Mouse (Mus musculus): ENCODE results near the gene Olfr157.
A peak's percentile ranks its signal among the peaks of the same experiment; 100 is the strongest.

The Olfr157 gene

DNA sequence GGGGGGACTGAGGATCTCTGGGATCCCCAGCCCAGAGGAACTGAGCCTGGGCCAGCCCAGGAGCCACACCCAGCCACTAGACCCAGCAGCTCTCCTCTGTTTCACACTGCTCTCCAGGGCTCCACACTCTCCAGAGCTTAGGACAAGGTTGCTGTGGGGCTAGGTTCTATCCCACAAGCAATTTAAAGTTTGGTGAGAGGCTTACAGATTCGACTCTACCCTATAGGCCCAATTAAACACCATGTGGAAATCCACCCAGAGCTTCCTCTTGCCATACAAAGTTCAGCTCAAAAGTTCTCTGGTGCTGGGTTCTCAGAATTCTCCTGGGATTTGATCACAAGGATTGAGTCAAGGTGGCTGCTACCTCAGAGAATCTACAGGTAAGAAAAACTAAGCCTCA is at the start of gene Olfr157:
Olfr157 (minus strand) TSS at position 101 of the 400 bp plus-strand sequence.
- DNase-seq (ENCODE audit: low read depth), result no peak

DNA sequence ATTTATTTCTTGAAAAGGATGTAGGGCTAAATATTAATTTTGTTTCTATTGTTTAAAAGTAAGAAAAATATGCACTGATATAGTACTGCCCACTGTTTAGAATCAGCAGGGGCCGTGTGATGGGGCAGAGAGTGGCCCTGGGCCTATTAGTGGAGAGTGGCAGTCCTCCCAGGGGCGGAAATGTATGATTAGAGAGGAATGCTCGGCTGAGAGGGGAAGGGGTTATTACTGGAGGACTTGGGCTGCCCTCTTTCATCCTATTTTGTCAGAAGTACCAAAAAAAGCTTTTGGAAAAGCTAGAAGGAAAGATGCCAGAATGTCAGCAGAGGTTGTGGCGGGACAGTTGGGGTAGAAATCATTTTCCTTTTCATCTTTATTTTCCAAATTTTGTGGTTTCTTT is 44.2 kb upstream of the Olfr157 start:
- DNase-seq (ENCODE audit: low read depth), result no peak

DNA sequence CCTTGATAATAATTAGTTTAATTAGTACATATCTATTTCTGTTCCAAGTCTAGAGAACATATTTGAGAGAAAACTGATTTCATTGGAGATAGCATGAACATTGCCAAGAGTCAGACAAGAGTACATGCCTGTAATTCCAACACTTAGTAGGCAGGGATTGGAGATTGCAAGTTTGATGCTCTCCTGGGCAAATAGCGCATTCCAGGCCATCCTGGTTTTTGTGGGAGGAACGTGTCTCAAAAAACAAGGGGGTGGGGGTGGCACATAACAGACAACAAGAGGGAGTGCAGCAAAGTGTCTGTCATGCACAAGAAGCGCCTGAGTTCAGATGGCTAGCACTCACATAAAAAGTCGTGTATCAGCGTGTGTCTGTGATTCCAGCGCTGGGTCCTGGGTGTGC is 39.6 kb upstream of the Olfr157 start:
- DNase-seq (ENCODE audit: low read depth), result no peak

DNA sequence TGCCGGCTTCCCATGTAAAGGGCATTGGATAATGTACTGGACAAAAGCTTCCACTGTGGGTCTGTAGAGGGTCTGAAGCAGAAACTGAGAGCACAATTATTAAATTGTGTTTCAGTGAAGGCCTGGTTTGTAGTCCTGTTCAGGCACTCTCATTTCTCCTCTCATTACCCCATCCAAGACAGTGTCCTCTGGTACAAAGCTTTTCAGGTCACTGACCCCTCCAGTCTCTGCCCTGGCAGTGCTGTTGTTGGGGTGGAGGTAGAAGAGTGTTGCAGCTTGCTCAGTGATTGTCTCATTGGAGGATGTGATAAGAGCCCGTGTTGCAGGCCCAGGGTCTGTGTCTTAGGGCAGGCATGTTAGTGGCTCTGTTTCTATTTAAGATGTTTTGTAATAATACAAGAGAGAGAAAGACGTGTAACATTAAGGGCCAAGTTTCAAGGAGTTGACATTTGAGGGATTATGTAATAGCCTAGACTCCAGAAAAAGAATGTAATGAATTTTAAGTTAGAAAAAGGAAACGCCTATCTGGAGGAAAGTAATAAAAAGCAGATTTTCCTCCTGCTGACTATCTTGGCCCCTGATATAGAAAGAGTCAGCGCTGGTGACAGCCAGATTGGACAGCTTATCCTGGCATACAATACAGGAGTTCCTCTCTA is 38.2 kb upstream of the Olfr157 start:
- DNase-seq (ENCODE audit: low read depth), result peak; percentile 65

DNA sequence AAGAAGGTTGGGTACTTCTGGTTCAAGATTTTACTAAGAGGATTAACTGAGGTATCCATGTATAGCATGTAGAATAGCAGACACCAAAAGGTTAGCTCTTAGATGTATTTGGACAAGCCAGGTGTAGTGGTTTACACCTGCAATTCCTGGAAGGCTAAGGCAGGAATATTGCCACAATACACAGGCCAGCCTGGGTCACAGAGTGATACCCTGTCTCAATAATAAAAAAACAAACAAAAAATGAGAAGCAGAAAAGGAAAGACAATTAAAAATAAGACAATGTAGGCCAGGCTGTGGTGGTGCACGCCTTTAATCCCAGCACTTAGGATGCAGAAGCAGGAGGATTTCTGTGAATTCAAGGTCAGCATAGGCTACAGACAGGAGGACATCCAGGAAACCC is 37.2 kb upstream of the Olfr157 start:
- DNase-seq (ENCODE audit: low read depth), result no peak

DNA sequence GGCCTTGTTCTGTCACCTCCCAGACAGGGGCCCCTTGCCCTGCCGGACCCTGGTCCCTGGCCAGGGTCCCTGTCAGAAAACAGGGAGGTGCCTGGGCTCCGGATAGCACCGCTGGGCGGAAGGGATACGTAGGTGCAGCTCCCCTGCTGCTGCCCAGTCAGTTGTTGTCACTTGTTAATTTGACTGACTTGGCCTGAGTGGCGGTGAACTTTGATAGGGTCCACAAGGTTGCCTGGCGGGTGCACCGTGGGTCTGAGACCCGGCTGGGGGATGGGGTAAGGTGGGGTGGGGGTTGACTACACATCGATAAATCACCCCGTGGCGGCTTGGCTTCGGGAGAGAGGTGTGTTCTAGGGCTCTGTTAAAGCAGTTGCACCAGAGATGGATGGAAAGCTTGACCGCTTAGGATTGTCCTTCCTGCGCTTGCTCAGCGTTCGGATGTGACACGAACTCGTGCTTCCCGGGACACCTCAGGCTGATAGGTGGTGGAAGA is 36.0 kb upstream of the Olfr157 start:
- DNase-seq (ENCODE audit: low read depth), result no peak

DNA sequence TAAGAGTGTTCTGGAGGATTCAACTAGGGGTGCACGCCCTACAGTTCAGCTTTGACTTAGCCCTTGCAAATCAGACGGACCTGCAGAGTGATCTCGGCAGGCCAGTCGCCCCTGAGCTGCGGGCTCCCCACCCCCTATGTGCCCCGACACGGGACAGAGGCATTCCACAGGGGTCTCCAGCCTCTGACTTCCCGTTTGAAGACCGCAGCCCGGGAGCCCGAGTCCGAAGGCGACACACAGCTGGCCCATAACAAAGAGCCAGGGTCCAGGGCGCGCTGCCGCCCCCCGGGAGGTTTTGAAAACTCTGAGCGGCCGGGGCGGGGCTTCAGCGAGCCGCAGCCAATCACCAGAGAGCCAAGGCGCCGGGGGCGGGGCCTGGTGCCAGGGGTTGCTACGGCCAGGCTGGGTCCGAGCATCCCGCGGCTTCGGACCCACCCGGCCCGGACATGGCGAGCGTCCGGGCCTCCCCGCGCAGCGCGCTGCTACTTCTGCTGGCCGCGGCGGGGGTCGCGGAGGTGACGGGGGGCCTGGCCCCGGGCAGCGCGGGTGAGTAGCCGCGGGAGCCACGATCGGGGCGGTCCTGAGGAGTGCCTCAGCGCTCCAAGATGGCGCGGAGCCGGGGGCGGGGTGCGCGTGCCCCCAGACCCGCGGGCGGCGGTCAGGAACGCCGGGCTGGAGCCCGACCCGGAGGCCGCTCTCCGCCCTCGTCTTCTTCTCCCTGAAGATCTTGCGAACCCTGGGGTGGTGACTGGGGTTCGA is 35.3 kb upstream of the Olfr157 start, which contains the start of gene Reck:
Reck (plus strand) TSS at position 371 of the 759 bp plus-strand sequence.
- DNase-seq (ENCODE audit: low read depth), result peak; percentile 86

DNA sequence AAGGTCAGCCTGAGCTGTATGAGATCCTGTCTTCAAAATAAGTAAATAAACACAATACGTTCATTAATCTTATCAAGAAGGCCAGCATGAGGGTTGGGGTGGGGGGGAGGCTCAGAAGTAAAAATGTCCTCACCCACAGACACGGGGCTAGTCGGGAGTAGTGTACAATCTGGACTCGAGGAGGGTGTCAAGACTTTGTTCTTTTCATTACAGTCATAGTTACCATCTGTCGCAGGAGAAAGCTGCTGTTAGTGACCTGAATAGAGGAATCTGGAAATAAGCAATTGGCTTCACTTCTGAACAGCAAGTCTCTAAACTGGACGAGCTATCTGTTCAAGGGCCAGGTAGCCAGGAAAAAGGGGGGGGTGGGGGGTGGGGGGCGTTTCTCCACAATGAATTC is 34.5 kb upstream of the Olfr157 start:
- DNase-seq (ENCODE audit: low read depth), result no peak

DNA sequence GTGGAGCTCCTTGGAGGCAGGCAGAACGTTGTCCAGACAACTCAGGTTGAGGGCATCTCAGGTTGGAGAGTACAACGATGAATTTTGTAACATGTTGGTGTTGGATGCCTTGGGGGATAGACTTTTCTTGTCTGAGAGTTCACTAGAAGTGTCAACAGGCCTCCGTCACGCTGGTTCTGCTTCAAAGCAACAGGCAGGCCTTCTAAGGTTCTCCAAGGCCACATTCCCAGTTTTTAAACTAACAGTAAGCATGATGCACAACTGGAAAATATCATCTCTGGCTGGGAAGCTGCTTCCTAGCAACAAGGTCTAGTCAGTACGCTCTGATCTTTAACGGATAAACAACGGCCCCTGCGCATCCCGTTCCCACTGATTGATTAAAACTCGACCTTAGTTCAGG is 29.8 kb upstream of the Olfr157 start:
- DNase-seq (ENCODE audit: low read depth), result no peak

DNA sequence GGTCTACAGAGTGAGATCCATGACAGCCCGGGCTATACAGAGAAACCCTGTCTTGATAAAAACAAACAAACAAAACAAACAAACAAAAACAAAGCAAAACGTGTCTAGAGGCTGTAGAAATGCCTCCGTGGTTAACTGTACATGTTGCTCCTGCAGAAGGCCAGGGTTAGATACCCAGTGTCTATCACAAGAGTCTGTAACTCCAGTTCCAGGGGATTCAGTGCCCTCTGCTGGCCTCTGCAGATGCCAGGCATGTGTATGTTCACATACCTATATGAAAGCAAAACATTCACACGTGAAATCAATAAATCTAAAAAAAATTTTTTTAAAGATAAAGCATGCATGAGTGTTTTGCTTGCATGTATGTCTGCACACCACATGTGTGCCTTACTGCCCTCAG is 23.3 kb upstream of the Olfr157 start:
- DNase-seq (ENCODE audit: low read depth), result no peak

DNA sequence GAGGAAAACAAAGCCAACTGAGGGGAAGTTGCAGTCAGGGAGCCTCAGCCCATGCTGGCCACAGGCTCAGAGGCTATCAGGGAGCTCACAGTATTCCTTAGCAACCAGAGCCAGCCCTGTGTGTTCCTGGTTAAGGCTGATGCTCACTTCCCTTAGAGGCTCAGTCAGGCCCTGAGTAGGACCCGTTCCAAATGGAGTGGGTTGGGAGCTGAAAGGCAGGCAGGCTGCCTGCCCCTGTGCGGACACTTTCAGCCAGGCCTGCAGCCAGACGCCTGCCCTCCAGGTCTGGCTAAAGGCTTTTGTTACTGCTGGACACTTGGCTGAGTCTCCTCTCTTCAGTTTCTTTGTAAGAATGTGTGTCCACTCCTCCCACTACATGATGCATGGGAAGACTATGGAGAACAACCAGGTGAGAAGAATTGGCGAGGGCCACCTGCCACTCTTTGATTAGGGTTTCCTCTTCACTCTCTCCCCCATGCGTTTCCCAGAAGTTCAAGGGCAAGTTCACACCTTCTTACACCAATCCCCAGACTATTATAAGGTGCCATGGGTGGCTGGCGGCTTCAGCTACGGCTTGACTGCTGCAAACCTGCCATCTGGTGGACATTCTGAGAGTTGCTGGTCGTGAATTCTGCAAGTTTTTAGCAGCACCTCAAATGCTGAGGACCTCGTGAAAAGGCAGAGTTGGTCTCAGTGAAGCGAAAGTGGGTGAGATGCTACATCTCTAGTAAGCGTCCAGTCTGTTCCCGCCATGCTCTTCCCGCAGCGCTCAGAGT is 20.9 kb upstream of the Olfr157 start:
- peak; percentile 84 for DNase-seq (ENCODE audit: low read depth)

DNA sequence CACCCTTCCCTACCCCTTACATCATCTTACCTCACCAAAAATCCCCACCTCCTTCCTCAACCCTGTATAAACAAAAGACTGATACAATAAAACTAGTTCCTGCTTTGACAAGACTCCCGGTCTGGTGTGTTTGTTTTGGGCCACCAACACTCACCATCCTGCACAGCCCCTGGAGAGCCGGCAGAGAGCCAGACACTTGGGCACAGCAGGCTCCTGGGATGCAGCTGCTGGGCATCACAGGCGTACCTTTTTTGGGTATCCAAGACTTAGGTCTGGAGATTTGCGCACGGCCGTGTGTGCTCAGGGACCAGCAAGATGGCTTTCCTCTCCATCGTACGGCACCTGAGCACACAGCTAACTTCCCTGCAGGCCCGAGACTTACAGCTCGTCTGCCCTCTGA is 19.9 kb upstream of the Olfr157 start:
- DNase-seq (ENCODE audit: low read depth), result no peak

DNA sequence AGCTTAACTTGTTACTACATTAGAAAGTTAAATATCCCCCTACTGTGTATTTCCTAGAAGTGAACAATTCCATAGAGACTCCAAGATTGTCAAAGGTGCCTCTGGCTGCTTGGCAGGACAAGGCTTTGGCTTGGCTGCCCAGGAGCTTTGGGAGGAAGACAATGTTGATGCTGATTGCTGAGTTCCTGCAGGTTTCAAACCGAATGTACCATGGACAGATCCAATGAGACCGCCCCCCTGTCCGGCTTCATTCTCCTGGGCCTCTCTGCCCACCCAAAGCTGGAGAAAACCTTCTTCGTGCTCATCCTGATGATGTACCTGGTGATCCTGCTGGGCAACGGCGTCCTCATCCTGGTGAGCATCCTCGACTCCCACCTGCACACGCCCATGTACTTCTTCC is 14.1 kb upstream of the Olfr157 start:
- DNase-seq (ENCODE audit: low read depth), result no peak

DNA sequence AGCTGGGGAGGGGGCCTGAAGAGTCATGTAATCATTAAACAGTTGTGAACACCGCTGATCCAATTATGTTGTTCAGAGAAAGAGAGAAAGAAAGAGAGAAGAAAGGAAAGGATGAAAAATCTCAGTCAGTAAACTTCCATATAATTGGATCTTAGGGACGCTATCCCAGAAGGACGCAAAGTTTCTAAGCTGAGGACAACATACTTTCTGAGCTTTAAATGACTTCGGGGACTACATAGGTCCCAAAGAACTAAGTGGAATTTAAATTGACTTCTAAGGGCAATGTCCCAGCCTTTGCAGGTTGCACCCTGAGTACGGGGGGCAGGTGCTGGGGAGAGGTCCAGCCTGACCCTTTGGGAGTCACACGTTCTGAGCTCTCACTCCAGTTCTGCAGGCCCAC is 11.3 kb upstream of the Olfr157 start, which contains the start of gene Olfr155:
Olfr155 (plus strand) TSS at position 301 of the 400 bp plus-strand sequence.
- no peak for DNase-seq (ENCODE audit: low read depth)

DNA sequence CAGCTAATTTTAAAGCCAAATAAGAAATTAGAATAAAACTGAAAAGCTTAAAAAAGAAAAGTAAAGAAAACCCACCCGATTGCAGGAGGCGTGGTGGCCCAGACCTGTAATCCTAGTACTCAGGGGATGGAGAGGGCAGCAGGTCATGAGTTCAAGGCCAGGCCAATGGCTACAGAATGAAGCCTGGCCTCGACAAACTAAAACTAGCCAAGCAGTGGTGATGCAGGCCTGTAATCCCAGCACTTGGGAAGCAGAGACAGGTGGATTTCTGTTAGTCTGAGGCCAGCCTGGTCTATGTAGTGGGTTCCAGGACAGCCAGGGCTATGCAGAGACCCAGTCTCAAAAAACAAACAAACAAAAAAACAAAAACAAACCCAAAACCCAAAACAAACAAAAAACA is 1.7 kb downstream of the Olfr157 start:
- no peak for DNase-seq (ENCODE audit: low read depth)

DNA sequence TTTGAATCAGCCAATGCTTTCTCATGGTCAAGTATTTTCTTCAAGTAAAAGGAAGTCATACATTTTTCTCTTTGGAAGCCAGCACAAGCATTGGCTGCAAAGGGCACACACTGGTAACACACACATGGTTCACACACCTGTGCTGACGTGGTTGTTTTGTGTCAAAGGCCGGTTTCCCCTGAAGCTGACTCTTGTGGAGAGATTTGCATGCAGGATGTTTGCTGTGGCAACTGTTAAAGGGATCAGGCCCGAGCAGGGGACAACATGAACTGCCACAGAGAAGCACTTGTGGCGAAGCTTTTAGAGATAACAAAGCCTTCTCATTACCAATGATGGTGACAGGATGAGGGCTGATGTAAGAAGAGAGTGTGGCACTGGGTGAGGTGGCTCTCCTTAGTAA is 5.3 kb downstream of the Olfr157 start:
- DNase-seq (ENCODE audit: low read depth), result no peak

DNA sequence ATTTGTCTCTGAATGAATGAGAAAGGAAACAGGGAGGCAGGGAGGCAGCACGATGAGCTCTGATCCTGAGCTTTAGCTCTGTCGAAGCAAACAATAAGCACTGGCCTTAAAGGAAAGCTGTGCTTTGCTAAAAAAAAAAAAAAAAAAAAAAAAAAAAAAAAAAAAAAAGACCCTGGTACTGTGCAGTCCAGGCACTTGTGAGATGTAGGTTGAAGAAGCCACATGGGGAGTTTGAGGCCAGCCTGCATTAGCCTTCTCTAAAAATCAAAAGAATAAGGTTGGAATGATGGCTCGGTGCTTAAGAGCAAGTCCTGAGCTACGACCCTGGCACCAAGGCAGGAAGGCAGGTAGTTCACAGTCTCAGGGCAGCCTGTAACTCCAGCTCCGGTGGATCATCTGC is 6.2 kb downstream of the Olfr157 start:
- no peak for DNase-seq (ENCODE audit: low read depth)

DNA sequence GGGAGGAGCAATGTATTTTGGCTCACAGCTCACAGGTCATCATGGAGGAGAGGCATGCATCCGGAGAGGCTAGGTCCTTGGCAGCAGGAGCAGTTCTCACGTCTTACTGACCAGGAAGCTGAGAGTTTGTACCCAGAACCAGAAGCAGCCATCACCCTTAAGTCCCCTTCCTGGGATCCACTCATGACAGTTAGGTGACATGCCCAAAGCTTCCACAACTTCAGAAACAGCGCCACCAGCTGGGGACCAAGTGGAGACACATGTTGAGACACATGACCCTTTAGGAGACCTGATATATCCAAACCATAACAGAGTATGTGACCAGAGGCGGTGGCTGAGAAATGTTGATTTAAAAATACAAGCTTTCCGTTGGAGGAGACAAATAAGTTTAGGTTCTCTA is 8.0 kb downstream of the Olfr157 start:
- DNase-seq (ENCODE audit: low read depth), result no peak

DNA sequence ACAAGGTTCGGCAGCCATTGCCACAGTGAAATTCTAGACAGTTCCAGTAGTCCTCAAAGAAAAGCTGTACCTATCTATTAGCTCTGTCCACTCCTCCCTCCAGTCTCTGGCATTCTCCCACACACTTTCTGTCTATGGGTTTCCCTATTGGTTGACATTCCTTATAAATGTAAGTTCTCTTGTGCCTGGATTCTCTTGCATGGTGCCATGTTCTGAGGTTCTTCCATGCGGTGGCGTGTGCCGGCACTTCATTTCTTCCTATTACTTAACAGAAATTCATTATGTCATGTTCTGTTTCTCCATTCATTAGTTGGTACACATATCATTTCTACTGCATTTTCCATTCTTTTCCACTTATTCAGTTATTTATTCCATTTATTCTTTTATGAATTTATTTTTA is 11.2 kb downstream of the Olfr157 start:
- no peak for DNase-seq (ENCODE audit: low read depth)

DNA sequence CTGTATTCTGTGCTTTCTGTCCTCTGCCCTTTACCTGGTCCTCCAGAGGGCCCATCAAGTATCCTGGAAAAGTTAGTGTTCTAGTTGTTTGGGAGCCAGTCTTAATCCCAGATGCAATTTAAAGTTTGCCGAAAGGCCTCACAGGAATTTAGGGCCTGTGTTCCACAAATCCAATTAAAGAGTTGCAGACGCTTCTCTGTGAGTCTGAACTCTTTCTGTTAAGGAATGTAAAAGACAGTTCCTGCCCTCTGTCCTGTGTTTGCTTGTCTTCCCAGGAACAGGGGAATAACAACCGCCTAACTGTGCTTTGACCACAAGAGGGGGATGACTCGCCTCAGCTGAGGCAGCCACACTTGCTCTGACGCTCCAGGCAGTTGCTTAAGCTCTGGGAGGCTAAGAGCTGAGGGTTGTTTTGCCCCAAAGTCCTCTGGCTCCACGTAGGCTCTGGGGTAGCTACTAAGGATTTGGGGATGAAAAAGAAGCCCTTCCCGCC is 16.1 kb downstream of the Olfr157 start, which contains the start of gene Olfr156:
Olfr156 (minus strand) TSS at position 51 of the 493 bp plus-strand sequence.
- DNase-seq (ENCODE audit: low read depth), result peak; percentile 80

DNA sequence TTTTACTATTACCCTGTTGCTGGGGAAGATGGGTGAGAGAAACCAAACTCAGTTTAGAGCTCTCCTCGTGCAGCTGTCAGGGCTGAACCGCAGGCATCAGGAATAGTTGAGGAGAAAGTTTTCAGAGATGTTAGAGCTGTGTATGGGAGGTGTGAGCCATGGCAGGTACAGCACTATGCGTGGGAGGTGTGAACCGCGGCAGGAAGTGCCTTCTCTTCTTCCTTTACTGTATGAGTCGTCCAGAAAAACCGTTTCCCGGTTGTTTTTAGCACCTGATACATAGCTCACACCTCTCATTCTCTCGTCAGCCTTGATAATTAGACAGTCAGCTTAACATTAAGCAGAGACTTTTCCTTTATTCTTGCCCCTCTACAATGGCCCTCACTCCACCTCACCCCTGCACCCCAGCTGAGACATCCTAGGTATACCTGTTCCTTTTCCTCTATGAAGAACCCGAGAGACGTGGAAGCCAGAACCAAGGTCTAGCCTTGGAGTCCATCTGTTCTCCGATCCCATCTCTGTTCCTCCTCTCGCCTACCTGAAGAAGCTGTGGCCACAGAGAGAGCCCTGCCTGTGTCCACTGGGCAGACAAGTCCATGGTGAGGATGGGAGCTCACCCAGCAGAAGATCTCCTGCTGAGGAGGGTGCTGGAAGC is 17.0 kb downstream of the Olfr157 start:
- DNase-seq (ENCODE audit: low read depth), result no peak

DNA sequence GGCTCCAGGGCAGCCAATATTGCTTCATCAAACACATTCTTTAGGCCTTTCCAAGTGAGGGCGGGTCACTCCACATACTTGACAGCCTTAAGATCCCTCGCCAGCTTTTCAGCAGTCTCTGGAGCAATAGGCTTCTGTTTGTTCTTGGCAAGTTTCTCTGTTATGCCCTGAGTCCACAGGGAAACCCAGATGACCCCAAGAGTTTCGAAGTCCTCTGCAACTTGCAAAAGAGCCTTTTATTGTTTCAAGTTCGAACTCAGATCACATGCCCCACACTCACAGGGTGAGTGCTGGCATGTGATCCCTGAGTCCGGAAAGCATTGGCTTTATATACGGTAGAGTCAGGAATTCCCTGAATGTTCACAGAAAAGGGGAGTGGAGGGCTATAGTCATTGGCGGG is 41.1 kb downstream of the Olfr157 start:
- DNase-seq (ENCODE audit: low read depth), result peak; percentile 7
